Mouse (Mus musculus) megakaryocyte, embryonic 14.5 days (primary cell): ENCODE data around the gene Ube2j2. TPM values are rescaled to one million over a fixed set of nuclear protein-coding genes. Genes with fewer than 3 reads are reported as not detected.

Source experiments
- H3K27me3 ChIP-seq: replicated peaks from 2 replicates; pipeline ENCODE3; 2012; ENCODE audit warnings: inconsistent platforms
- H3K36me3 ChIP-seq: replicated peaks from 2 replicates; pipeline ENCODE3; 2012; ENCODE audit warnings: low read length, inconsistent platforms, mixed read lengths
- H3K4me1 ChIP-seq: 2 replicates; pipeline ENCODE4 v1.6.1; 2012; ENCODE audit warnings: inconsistent platforms
- H3K4me3 ChIP-seq: replicated peaks from 2 replicates; pipeline ENCODE3; 2012; ENCODE audit warnings: moderate library complexity, mild to moderate bottlenecking, inconsistent platforms
- H3K9me3 ChIP-seq: 2 replicates; pipeline ENCODE4 v1.6.1; 2012; ENCODE audit warnings: inconsistent platforms
- FLI1 ChIP-seq: IDR thresholded peaks from 2 replicates; pipeline ENCODE4 v1.6.1; 2012; ENCODE audit warnings: low read length, inconsistent platforms, mixed read lengths
- GATA1 ChIP-seq: IDR thresholded peaks from 3 replicates; pipeline ENCODE4 v1.6.1; 2012; ENCODE audit warnings: mixed read lengths, low read length, inconsistent platforms, borderline replicate concordance
- polyA plus RNA-seq: library from polyadenylated mRNA; stranded (reverse); fragments of >175 nt; gene quantifications from 2 replicates; pipeline ENCODE4 v1.2.3, GENCODE M21; 2012; ENCODE audit warnings: low replicate concordance; ENCODE audit not compliant: insufficient read depth

The Ube2j2 gene
- polyA plus RNA-seq, result 90.8 and 106 TPM in 2 replicates

DNA sequence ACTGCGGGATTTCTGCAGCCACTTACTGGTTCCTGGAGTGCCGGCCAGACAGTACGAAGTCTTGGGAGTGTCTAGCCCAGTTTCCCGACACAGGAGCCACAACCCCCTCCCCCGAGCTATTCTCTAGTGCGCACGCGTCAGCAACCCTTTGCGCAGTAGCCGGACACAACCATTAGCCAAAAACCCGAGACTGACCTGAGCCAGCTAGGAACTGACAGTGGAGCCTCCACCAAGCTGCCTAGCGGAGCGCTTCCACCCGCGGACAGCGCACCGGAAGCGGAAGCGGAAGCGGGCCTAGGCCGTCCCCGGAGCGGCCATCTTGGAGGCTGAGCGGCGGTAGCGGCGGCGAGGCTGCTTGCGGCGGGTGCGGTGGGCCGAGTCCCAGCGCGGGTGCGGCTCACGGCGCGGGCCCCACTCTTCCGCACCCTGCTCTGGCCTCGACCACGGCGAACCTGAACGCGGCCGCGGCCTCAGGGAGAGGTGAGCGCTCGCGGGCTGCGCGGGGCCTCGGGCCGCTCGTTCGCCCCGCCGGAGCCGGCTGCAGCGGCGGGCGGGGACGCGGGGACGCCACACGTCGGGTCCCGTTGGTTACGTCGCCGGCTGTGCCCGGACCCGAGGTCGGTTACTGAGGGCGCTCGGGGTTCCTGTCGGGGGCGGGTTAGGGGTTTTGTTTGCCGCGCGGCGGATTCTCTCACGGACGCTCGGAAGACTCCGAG is at the start of gene Ube2j2:
TSS of gene Ube2j2 (plus strand) at position 298 of the 716 bp plus-strand sequence.
- peaks cover 28% of the 10 kb centered on the region for H3K36me3 ChIP-seq
- H3K4me3 ChIP-seq, result peak within 1 kb of the TSS; percentile 92
- peaks cover 10% of the 10 kb centered on the region for H3K27me3 ChIP-seq
- peaks cover 39% of the 10 kb centered on the region for H3K4me1 ChIP-seq
- no peaks in the 10 kb centered on the region for H3K9me3 ChIP-seq
- TF ChIP-seq GATA1, result no peak
- TF ChIP-seq FLI1, result peak; percentile 98; the same call in 1 of the 2 replicates

DNA sequence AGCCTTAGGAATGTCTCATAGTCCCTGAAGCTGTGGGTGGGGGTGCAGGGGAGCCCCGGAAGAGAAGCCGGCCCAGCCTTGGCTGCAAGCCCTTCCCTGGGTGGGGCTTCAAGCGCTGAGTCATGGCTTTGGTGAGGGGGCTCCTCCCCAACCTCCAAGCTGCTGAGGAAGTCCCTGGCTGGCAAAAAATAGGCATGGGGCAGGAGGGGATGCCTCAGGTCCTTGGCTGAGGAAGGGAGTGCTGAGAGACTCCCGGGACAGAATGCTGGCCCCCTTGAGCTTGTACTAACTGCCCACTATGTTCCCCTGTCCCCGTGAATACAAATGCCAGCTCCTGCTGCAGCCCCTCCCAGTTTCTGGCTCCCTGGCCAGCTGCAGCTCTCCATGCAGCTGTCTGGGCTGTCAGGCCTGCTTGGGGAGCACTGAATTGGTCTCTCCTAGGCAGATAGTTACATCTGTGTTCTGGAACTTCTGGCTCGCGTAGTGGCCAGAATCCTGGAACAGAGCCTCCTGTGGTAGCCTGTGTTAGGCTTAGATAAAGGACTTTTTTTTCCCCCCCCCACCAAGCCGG is 49.2 kb upstream of the Ube2j2 start:
- TF ChIP-seq GATA1, result no peak
- TF ChIP-seq FLI1, result no peak
- Histone ChIP-seq H3K4me1 (peaks cover 64% of the 10 kb centered on the region), H3K9me3 (no peaks in the 10 kb centered on the region), H3K27me3 (no peaks in the 10 kb centered on the region), H3K36me3 (peaks cover 47% of the 10 kb centered on the region), H3K4me3 (peak overlapping the region; percentile 100)

GRCm38 (mm10) chr4:155895216-155895615 is 48.4 kb upstream of the Ube2j2 start:
- Histone ChIP-seq H3K36me3 (peaks cover 47% of the 10 kb centered on the region), H3K27me3 (no peaks in the 10 kb centered on the region), H3K9me3 (no peaks in the 10 kb centered on the region), H3K4me3 (peak overlapping the region; percentile 100), H3K4me1 (peaks cover 58% of the 10 kb centered on the region)
- no peak for TF ChIP-seq GATA1
- no peak for TF ChIP-seq FLI1

- no peak for TF ChIP-seq GATA1
- no peak for TF ChIP-seq FLI1
- Histone ChIP-seq H3K4me3 (peak overlapping the region; percentile 68), H3K9me3 (no peaks in the 10 kb centered on the region), H3K36me3 (peaks cover 48% of the 10 kb centered on the region), H3K27me3 (no peaks in the 10 kb centered on the region), H3K4me1 (peaks cover 55% of the 10 kb centered on the region)
Observed at GRCm38 (mm10) chr4:155895826-155896225, 47.8 kb upstream of the Ube2j2 start.

DNA sequence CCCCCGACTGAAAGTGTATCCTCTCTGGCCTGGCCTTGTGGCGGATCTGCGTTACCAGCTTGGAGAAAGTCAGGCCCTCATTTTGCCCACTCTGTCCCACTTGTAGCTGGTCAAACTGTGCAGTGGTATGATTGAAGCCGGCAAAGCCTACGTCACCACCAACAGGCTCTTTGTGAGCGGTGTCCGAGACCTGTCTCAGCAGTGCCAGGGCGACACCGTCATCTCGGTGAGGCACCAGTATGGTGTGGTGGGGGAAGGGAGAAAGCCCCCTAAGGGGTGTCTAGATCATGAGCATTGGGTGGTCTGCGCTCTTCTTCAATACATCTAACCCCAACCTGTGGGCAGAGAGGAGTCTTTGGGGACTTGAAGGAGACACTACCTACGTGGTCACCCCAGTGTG is 47.2 kb upstream of the Ube2j2 start:
- TF ChIP-seq FLI1 (no peak), GATA1 (no peak)
- H3K4me1 ChIP-seq, result peaks cover 56% of the 10 kb centered on the region
- peaks cover 55% of the 10 kb centered on the region for H3K36me3 ChIP-seq
- H3K4me3 ChIP-seq, result no peak overlapping the region
- H3K9me3 ChIP-seq, result no peaks in the 10 kb centered on the region
- H3K27me3 ChIP-seq, result no peaks in the 10 kb centered on the region

- Histone ChIP-seq H3K4me3 (no peak overlapping the region), H3K27me3 (no peaks in the 10 kb centered on the region), H3K4me1 (peaks cover 51% of the 10 kb centered on the region), H3K36me3 (peaks cover 73% of the 10 kb centered on the region), H3K9me3 (no peaks in the 10 kb centered on the region)
- TF ChIP-seq FLI1, result no peak
Observed at GRCm38 (mm10) chr4:155898318-155898717, 45.3 kb upstream of the Ube2j2 start.

DNA sequence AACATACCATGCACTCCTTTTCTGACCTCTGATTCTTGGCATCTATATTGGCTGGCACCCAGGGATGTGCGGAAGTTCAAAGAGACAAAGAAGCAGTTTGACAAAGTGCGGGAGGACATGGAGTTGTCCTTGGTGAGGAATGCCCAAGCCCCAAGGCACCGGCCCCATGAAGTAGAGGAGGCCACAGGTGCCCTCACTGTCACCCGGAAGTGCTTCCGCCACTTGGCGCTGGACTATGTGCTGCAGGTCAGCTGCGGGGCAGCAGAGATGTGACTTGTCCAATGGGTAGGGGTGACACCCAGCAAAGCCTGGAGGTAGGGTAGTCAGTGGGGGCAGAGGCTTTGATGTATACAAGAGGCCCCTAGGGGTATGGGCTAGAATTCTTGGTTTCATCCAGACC is 44.3 kb upstream of the Ube2j2 start:
- H3K4me3 ChIP-seq, result no peak overlapping the region
- no peaks in the 10 kb centered on the region for H3K27me3 ChIP-seq
- no peaks in the 10 kb centered on the region for H3K9me3 ChIP-seq
- peaks cover 84% of the 10 kb centered on the region for H3K36me3 ChIP-seq
- TF ChIP-seq FLI1 (no peak), GATA1 (no peak)
- H3K4me1 ChIP-seq, result peaks cover 41% of the 10 kb centered on the region

- Histone ChIP-seq H3K9me3 (no peaks in the 10 kb centered on the region), H3K4me1 (peaks cover 22% of the 10 kb centered on the region), H3K4me3 (no peak overlapping the region), H3K36me3 (peaks cover 93% of the 10 kb centered on the region), H3K27me3 (no peaks in the 10 kb centered on the region)
- TF ChIP-seq FLI1 (no peak), GATA1 (no peak)
Observed at GRCm38 (mm10) chr4:155901205-155901604, 42.4 kb upstream of the Ube2j2 start.

- Histone ChIP-seq H3K9me3 (no peaks in the 10 kb centered on the region), H3K36me3 (peaks cover 98% of the 10 kb centered on the region), H3K4me1 (peaks cover 15% of the 10 kb centered on the region), H3K4me3 (no peak overlapping the region), H3K27me3 (no peaks in the 10 kb centered on the region)
- TF ChIP-seq FLI1 (no peak), GATA1 (no peak)
Observed at GRCm38 (mm10) chr4:155903246-155903645, 40.4 kb upstream of the Ube2j2 start.

- H3K4me1 ChIP-seq, result peaks cover 20% of the 10 kb centered on the region
- no peaks in the 10 kb centered on the region for H3K9me3 ChIP-seq
- no peak for TF ChIP-seq GATA1
- TF ChIP-seq FLI1, result no peak
- H3K4me3 ChIP-seq, result no peak overlapping the region
- no peaks in the 10 kb centered on the region for H3K27me3 ChIP-seq
- peaks cover 89% of the 10 kb centered on the region for H3K36me3 ChIP-seq
Observed at GRCm38 (mm10) chr4:155904318-155905102, 39.1 kb upstream of the Ube2j2 start.
